Mouse (Mus musculus) stomach, embryonic 15.5 days (tissue): ENCODE measurements around the gene 0610030E20Rik. TPM values are rescaled to one million over a fixed set of nuclear protein-coding genes. Genes with fewer than 3 reads are reported as not detected.
A peak's percentile ranks its signal among the peaks of the same experiment; 100 is the strongest.

ENCODE experiments used
- ATAC-seq: fragments of 200-750 bp; cut with Nextera tagmentation; 2 replicates; pipeline ENCODE4 v1.8.0; 2017; ENCODE audit warnings: low read depth, moderate number of reproducible peaks, moderate TSS enrichment; ENCODE audit not compliant: insufficient read depth, low FRiP score
- H3K27ac ChIP-seq: fragments of 300-500 bp; sonication (generic); 2 replicates; pipeline ENCODE4 v1.5.1; 2015; ENCODE audit warnings: mild to moderate bottlenecking, inconsistent platforms
- H3K27me3 ChIP-seq: fragments of 300-500 bp; sonication (generic); replicated peaks from 2 replicates; pipeline ENCODE4 v1.6.1; 2015; ENCODE audit warnings: inconsistent platforms
- H3K36me3 ChIP-seq: fragments of 300-500 bp; sonication (generic); 2 replicates; pipeline ENCODE4 v1.6.1; 2015; ENCODE audit warnings: inconsistent platforms
- H3K4me1 ChIP-seq: fragments of 300-500 bp; sonication (generic); 2 replicates; pipeline ENCODE4 v1.6.1; 2015; ENCODE audit warnings: inconsistent platforms
- H3K4me2 ChIP-seq: fragments of 300-500 bp; sonication (generic); 2 replicates; pipeline ENCODE4 v1.6.1; 2015; ENCODE audit warnings: mild to moderate bottlenecking, inconsistent platforms
- H3K4me3 ChIP-seq: fragments of 300-500 bp; sonication (generic); replicated peaks from 2 replicates; pipeline ENCODE4 v1.5.1; 2015; ENCODE audit warnings: inconsistent platforms
- H3K9ac ChIP-seq: fragments of 300-500 bp; sonication (generic); 2 replicates; pipeline ENCODE4 v1.6.1; 2015; ENCODE audit warnings: inconsistent platforms
- H3K9me3 ChIP-seq: fragments of 300-500 bp; sonication (generic); 2 replicates; pipeline ENCODE4 v1.6.1; 2016; ENCODE audit warnings: inconsistent platforms
- WGBS: fragments of 180-500 bp; shearing (Covaris S2); methylation state at CpG from one replicate; pipeline ENCODE4 v1.1.7; 2015; 5-methylcytosine and 5-hydroxymethylcytosine counted together
- polyA plus RNA-seq: library from polyadenylated mRNA; unstranded; fragments of >200 nt; fragmentation: Nextera tagmentation; extraction: Ambion mirVana; gene quantifications from 2 replicates; pipeline ENCODE4 v1.2.1, GENCODE M21; 2015

Gene 0610030E20Rik
- polyA plus RNA-seq, 1 experiment from 2014 or later, result 28.2 TPM

DNA sequence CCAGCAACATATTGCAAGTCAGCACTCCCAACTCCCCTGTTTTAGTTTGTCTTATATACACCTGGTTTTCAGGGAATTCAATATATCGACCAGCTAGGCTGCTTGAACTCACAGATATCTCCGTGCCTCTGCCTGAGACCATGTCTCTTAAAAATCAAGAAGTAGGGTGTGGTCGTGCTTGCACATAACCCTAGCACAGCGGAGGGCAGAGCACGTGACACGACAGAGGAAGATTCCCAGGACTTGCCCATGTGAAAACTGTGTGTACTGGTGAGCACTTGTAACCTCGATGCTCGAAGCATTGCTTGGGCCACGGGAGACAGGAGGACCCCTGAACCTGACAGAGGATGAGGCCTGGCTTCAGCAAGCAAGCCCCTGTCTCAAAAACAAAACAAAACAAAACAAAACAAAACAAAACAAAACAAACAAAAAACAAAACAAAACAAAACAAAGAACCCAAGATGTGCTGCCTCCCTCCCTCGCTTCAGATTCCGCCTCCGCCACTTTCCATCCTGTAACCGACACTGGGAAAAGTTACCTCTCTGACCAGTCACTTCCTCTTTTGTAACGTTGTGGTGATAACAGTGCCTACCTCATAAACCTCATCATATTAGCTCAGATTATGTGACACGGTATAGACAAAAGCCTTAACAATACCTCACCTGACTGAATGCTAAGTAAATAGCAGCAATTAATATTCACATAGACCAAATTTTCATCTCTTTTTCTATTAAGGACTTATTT is 27.9 kb downstream of the 0610030E20Rik start:
- no peaks in the 10 kb centered on the region for H3K9me3 ChIP-seq
- H3K4me3 ChIP-seq, result no peak overlapping the region
- WGBS, result 68% methylated on average over 15 of the region's 15 CpGs
- H3K27ac ChIP-seq, result no peak overlapping the region
- no peaks in the 10 kb centered on the region for H3K27me3 ChIP-seq
- peaks cover 7% of the 10 kb centered on the region for H3K4me1 ChIP-seq
- H3K36me3 ChIP-seq, result no peaks in the 10 kb centered on the region
- H3K4me2 ChIP-seq, result no peak overlapping the region
- peak; percentile 54; the same call in 1 of the 2 replicates for ATAC-seq
- H3K9ac ChIP-seq, result no peak overlapping the region

DNA sequence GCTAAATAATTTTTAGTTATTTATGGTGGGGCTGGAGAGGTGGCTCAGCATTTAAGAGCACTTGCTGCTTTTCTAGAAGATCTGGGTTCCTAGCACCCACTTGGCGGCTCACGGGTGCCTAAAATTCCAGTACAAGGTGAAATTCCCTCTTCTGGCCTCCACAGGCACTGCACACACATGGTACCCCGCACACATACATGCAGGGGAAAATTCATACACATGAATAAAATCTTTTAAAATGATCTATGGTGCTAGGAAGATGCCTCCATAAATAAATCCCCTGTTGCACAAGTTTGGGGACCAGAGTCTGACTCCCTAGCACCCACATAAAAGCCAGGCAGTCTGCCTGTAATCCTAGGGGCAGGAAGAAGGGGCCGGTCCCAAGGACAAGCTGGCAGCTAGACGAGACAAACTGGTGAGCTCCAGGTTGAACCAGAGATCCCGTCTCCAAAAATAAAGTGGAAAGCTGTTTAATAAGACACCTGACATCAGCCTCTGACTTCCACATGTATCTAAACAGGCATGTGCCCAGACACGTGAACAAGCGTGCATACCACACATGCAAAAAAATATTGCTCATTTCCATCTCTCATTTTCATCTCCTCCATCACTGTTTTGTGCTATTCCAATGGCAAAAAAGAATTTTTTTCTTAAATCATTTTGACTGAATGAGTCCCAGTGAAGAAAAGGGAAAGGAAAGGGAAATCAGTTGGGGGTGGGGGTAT is 31.6 kb downstream of the 0610030E20Rik start:
- H3K4me3 ChIP-seq, result no peak overlapping the region
- WGBS, result 85% methylated on average over 8 of the region's 8 CpGs

DNA sequence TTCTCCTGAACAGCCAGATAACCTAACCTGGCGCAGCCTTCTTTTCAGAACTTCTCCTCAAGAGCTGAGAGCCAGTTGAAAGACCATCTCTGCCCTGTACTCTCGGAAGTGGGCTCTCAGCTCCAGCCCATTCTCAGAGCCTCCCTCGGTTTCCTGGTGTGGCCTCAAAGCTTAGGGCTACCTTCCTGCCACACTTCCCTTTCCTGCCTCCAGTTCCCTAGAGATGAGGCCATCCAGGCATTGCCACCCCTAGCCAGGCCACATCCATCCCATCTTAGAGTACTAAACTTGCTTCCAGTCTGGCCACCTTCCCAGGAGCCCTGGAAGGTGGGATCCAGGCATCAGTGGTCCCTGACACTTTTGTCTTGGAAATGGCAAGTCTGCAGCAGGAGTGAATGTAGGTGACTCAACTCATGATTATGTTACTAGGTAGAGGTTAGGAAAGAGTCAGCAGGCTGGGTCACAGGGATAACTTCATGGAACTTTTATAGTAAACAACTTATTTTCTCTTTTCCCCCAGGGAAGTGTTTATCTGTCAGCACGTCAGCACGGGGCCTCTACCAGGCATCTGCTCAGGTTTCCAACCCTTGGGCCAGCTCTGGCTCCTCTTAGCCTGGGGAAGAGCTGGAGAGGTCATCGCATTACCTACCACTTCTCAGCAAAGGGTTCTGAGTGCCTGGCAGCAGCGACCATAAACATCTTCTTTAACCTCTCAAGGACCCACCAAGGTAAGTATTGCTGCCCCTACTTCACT is 32.4 kb downstream of the 0610030E20Rik start:
- 44% methylated on average over 7 of the region's 7 CpGs for WGBS
- Histone ChIP-seq H3K4me2 (peak overlapping the region; percentile 72), H3K27me3 (no peaks in the 10 kb centered on the region), H3K9me3 (no peaks in the 10 kb centered on the region), H3K27ac (peak overlapping the region; percentile 48; the same call in 1 of the 2 replicates), H3K36me3 (peaks cover 4% of the 10 kb centered on the region; the same call in 1 of the 2 replicates), H3K4me1 (peaks cover 3% of the 10 kb centered on the region; the same call in 1 of the 2 replicates), H3K9ac (peak overlapping the region; percentile 17; the same call in 1 of the 2 replicates), H3K4me3 (peak overlapping the region; percentile 51)
- ATAC-seq, result no peak

More for the DNA sequence above, 31.6 kb downstream of the 0610030E20Rik start:
- Histone ChIP-seq H3K4me1 (peaks cover 8% of the 10 kb centered on the region; the same call in 1 of the 2 replicates), H3K9ac (no peak overlapping the region), H3K27me3 (no peaks in the 10 kb centered on the region), H3K9me3 (no peaks in the 10 kb centered on the region), H3K27ac (no peak overlapping the region), H3K4me2 (0 out of 2 replicates have a peak overlapping the region, but pooled peaks have one; percentile 72), H3K36me3 (no peaks in the 10 kb centered on the region)
- no peak for ATAC-seq

DNA sequence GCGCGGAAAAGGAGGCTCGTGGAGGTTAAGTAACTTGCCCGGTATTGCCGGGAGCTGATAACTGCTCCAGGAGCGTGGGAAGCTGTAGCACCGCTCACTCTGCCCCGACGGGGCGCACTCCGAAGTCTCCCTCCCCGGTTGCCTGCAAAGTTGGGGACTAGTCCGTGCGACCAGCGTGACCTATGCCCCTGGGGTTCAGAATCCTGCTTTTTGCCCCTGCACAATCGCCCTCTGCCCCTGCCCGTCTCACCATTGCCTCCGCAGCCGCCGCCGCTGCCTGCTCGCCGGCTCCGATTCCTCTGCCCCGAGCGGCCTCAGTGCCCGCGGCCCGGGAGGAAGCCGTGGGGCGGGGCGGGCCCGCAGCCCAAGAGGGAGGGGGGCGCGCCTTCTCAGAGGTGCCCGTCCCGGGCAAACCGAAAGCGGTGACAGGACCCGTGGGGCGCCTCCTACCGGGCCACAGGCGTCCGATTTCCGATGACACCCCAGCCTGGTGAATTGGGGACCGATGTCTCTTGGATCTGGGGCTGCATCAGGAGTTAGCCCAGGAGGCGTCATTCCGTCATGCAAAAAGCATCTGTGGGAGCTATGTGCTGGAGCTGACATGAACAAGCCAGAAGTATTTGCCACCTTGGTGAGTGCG is 33.1 kb downstream of the 0610030E20Rik start, which contains the start of gene Vamp5:
Gene Vamp5 (minus strand): TSS at position 338 of the 640 bp plus-strand sequence.
- Histone ChIP-seq H3K4me3 (peak within 1 kb of the TSS; percentile 51), H3K27ac (peak within 1 kb of the TSS; percentile 48; the same call in 1 of the 2 replicates), H3K4me1 (peaks cover 3% of the 10 kb centered on the region; the same call in 1 of the 2 replicates), H3K9ac (peak within 1 kb of the TSS; percentile 17; the same call in 1 of the 2 replicates), H3K4me2 (peak within 1 kb of the TSS; percentile 72), H3K27me3 (no peaks in the 10 kb centered on the region), H3K36me3 (peaks cover 11% of the 10 kb centered on the region), H3K9me3 (no peaks in the 10 kb centered on the region)
- WGBS, result 1% methylated on average over 45 of the region's 49 CpGs
- ATAC-seq, result peak; percentile 85

DNA sequence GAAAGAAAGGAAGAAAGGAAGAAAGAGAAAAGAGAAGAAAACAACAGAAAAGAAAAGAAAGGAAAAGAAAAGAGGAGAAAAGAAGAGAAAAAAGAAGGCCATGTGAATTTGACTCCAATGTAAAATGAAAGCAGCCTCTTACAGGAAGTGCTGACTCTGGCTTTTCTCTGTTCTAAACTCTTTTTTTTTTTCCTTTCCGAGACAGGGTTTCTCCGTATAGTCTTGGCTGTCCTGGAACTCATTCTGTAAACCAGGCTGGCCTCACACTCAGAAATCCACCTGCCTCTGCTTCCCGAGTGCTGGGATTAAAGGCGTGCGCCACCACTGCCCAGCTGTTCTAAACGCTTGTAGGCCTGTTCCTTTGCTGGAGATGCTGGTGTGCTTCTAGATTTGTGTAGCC is 35.4 kb downstream of the 0610030E20Rik start:
- H3K36me3 ChIP-seq, result peaks cover 28% of the 10 kb centered on the region
- no peak overlapping the region for H3K27ac ChIP-seq
- no peak for ATAC-seq
- H3K4me3 ChIP-seq, result no peak overlapping the region
- H3K4me2 ChIP-seq, result no peak overlapping the region
- WGBS, result 74% methylated on average over 6 of the region's 6 CpGs
- peaks cover 3% of the 10 kb centered on the region; the same call in 1 of the 2 replicates for H3K4me1 ChIP-seq
- no peak overlapping the region for H3K9ac ChIP-seq
- no peaks in the 10 kb centered on the region for H3K9me3 ChIP-seq
- no peaks in the 10 kb centered on the region for H3K27me3 ChIP-seq

DNA sequence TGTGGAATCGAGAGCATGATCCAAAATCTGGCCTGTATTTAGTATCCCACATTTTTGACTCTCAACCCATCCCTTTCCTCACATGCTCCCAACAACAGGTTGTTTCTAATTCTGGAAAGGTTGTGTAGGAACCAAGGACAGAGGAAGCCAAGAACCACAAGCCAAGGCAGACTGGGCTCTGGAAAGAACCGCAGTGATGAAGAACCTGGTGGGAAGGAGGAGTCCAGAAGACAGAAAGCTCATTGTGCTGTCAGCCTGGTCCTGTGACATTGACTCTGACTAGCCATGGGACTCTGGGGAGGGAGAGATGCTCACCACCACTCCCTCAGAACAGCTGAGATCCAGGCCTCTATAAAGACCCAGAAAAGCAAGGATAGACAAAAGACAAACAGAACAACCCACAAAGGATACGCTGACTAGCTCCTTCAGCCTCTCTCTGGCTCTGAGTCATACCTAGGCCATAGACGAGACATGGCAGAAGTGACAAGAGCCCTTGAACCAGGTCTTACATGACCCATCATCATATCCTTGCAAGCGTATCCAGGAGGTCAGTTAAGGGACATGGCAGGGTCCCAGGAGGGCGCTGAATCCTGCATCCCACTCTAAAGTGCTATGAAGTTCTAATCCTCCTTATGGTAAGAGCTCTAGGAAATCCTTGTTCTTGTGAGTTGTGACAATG is 36.2 kb downstream of the 0610030E20Rik start:
- Histone ChIP-seq H3K4me3 (no peak overlapping the region), H3K9ac (no peak overlapping the region), H3K27me3 (no peaks in the 10 kb centered on the region), H3K27ac (no peak overlapping the region), H3K9me3 (no peaks in the 10 kb centered on the region), H3K4me2 (no peak overlapping the region), H3K36me3 (peaks cover 29% of the 10 kb centered on the region), H3K4me1 (peaks cover 8% of the 10 kb centered on the region)
- WGBS, result 78% methylated on average over 6 of the region's 6 CpGs
- no peak for ATAC-seq

DNA sequence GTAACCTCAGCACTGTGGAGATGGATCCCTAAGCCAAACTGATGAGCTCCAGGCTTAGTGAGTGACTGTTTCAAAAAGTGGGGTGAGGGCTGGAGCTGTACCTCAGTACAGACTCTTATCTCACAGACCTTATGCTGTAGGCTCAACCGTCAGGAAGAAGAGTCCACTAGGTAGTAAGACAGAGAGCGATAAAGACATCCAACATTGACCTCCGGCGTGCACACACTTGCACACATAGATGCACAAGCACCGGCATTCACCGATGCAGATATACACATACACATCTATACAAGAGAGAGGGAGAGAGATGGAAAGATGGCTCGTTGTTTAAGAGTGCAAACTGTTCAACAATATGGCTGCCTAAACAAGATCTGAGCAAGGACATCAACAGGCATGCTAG is 36.8 kb downstream of the 0610030E20Rik start:
- peaks cover 15% of the 10 kb centered on the region for H3K4me1 ChIP-seq
- WGBS, result 89% methylated on average over 7 of the region's 7 CpGs
- no peak overlapping the region for H3K4me3 ChIP-seq

DNA sequence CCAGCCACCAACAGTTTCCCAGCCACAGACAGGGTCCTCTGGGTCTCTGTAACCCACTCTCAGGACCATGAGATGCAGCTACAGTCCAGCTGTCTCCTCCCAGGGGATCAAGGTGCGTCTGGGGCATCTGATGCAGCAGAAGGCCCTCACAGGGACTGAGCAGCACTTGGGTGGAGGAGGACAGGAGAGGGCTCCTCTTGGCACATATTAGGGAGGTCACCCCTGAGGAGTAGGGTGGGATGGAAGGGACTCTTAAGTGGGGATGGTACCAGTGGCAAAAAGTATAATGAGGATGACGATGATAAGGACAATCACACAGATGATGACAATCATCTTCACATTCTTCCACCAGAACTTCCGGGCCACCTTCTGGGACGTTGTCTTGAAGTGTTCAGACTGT is 38.1 kb downstream of the 0610030E20Rik start:
- Histone ChIP-seq H3K27me3 (no peaks in the 10 kb centered on the region), H3K27ac (no peak overlapping the region), H3K4me2 (no peak overlapping the region), H3K9ac (no peak overlapping the region), H3K36me3 (peaks cover 29% of the 10 kb centered on the region), H3K9me3 (no peaks in the 10 kb centered on the region), H3K4me1 (peaks cover 16% of the 10 kb centered on the region), H3K4me3 (no peak overlapping the region)
- no peak for ATAC-seq
- WGBS, result 80% methylated on average over 4 of the region's 4 CpGs

More for the DNA sequence above, 36.8 kb downstream of the 0610030E20Rik start:
- Histone ChIP-seq H3K9ac (no peak overlapping the region), H3K27me3 (no peaks in the 10 kb centered on the region), H3K36me3 (peaks cover 29% of the 10 kb centered on the region), H3K4me2 (no peak overlapping the region), H3K9me3 (no peaks in the 10 kb centered on the region), H3K27ac (no peak overlapping the region)
- ATAC-seq, result peak; percentile 81

DNA sequence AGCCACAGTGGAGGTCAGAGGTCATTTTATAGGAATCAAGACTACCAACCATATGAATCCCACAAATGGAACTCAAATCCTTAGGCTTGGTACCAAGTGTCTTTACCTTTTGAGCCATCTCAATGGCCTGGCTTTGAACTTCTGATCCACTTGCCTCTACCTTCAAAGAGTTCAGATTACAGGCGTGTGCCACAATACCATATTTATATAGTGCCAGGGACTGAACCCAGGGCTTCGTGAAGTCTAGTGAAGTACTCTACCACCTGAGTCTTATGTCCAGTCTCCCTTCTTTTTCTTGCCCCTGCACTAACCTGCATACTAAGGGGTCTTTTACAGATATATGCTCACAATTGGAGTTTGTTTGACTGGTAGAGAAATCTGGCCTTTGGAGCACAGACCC is 39.4 kb downstream of the 0610030E20Rik start:
- H3K27ac ChIP-seq, result no peak overlapping the region
- H3K9ac ChIP-seq, result no peak overlapping the region
- no peak for ATAC-seq
- H3K4me3 ChIP-seq, result no peak overlapping the region
- no peaks in the 10 kb centered on the region for H3K9me3 ChIP-seq
- H3K4me2 ChIP-seq, result no peak overlapping the region
- WGBS, result 92% methylated on average over 2 of the region's 2 CpGs
- H3K4me1 ChIP-seq, result peaks cover 20% of the 10 kb centered on the region
- no peaks in the 10 kb centered on the region for H3K27me3 ChIP-seq
- H3K36me3 ChIP-seq, result peaks cover 29% of the 10 kb centered on the region

DNA sequence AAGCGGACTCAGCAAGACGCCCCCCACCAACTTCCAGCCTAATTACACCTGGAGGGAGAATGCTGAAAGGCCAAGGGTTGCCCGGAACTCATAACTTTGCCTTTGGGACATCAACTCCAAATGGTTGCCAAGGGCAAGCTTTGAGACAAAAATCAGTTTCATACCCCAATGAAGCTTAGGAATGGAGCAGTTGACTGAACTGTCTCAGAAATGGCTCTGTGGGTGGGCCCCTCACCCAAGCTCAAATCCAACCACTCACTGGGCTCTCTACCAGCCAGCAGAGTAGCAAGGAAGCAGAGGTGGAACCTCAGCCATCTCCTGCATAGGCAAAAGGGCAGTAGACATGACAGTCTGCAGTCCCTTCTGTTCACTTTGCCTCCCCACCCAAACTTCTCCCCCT is 40.7 kb downstream of the 0610030E20Rik start:
- H3K9ac ChIP-seq, result no peak overlapping the region
- peak overlapping the region; percentile 70; the same call in 1 of the 2 replicates for H3K4me2 ChIP-seq
- H3K4me3 ChIP-seq, result no peak overlapping the region
- H3K36me3 ChIP-seq, result peaks cover 29% of the 10 kb centered on the region
- H3K4me1 ChIP-seq, result peaks cover 20% of the 10 kb centered on the region
- ATAC-seq, result no peak
- H3K27me3 ChIP-seq, result no peaks in the 10 kb centered on the region
- H3K27ac ChIP-seq, result no peak overlapping the region
- no peaks in the 10 kb centered on the region for H3K9me3 ChIP-seq
- WGBS, result 88% methylated on average over 3 of the region's 3 CpGs

DNA sequence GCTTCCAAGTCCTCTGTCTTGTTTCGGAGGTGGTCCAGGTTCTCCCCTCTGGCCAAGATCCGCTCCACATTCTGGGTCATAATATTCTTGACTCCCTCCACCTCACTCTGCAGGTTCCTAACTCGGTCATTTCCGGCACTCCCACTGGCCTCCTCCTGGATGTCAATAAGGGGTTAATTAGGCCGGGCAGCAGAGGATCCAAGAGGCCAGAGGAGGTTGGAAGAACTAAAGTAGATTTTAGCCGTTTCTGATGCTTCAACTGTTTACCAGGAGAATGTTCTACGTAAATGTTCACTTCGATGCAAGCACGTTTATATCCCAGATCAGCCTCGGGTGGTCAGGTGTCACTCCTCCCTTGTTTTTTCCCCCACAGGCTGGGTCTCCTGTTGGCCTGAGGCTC is 41.1 kb downstream of the 0610030E20Rik start:
- H3K4me1 ChIP-seq, result peaks cover 21% of the 10 kb centered on the region
- ATAC-seq, result no peak
- H3K36me3 ChIP-seq, result peaks cover 29% of the 10 kb centered on the region
- no peak overlapping the region for H3K27ac ChIP-seq
- no peak overlapping the region for H3K9ac ChIP-seq
- no peaks in the 10 kb centered on the region for H3K27me3 ChIP-seq
- peak overlapping the region; percentile 70 for H3K4me2 ChIP-seq
- WGBS, result 64% methylated on average over 10 of the region's 10 CpGs
- no peak overlapping the region for H3K4me3 ChIP-seq
- no peaks in the 10 kb centered on the region for H3K9me3 ChIP-seq
